Mouse (Mus musculus): ENCODE data around the gene Yipf3. TPM values are rescaled to one million over a fixed set of nuclear protein-coding genes. Genes with fewer than 3 reads are reported as not detected.

Gene Yipf3
- polyA plus RNA-seq, 2 experiments = 92.5 to 142 TPM

- Histone ChIP-seq H3K36me3 (ENCODE audit: control insufficient read depth, insufficient read depth, low read length) (peaks cover 91% of the 10 kb centered on the region), H3K4me1 (ENCODE audit: control insufficient read depth, insufficient read depth, low read length) (no peaks in the 10 kb centered on the region), H3K27ac (replicated peaks; ENCODE audit: low read depth, low read length) (no peak overlapping the region), H3K9ac (ENCODE audit: low read depth, low read length, severe bottlenecking) (no peak overlapping the region), H3K4me3 (replicated peaks; ENCODE audit: low read length) (no peak overlapping the region), H3K9me3 (ENCODE audit: control insufficient read depth, low read length) (no peaks in the 10 kb centered on the region), H3K27me3 (ENCODE audit: control insufficient read depth, insufficient read depth, low read length) (no peaks in the 10 kb centered on the region), H3K4me2 (replicated peaks; ENCODE audit: low read depth, low read length, severe bottlenecking) (no peak overlapping the region)
- TF ChIP-seq POLR2A (IDR thresholded peaks at IDR 0.05; ENCODE audit: borderline replicate concordance, extremely low read depth, insufficient read depth, insufficient read length) = no peak
- WGBS = 90% methylated on average over 3 of the region's 3 CpGs
- no peak for ATAC-seq (ENCODE audit: low FRiP score, low read depth)
- no peak for DNase-seq (ENCODE audit: low spot score)
These were observed 37.3 kb upstream of the Yipf3 start for GRCm38 (mm10) chr17:46210550-46210949.

- H3K9me3 ChIP-seq (ENCODE audit: control insufficient read depth, low read length) = no peaks in the 10 kb centered on the region
- H3K27me3 ChIP-seq (ENCODE audit: control insufficient read depth, insufficient read depth, low read length) = no peaks in the 10 kb centered on the region
- no peak overlapping the region for H3K27ac ChIP-seq (replicated peaks; ENCODE audit: low read depth, low read length)
- H3K4me1 ChIP-seq (ENCODE audit: control insufficient read depth, insufficient read depth, low read length) = no peaks in the 10 kb centered on the region
- no peak overlapping the region for H3K9ac ChIP-seq (ENCODE audit: low read depth, low read length, severe bottlenecking)
- ATAC-seq (ENCODE audit: low FRiP score, low read depth) (no peak), DNase-seq (ENCODE audit: low spot score) (no peak)
- WGBS = 89% methylated on average over 3 of the region's 3 CpGs
- no peak overlapping the region for H3K4me2 ChIP-seq (replicated peaks; ENCODE audit: low read depth, low read length, severe bottlenecking)
- no peak overlapping the region for H3K4me3 ChIP-seq (replicated peaks; ENCODE audit: low read length)
- peaks cover 98% of the 10 kb centered on the region for H3K36me3 ChIP-seq (ENCODE audit: control insufficient read depth, insufficient read depth, low read length)
- no peak for TF ChIP-seq POLR2A (IDR thresholded peaks at IDR 0.05; ENCODE audit: borderline replicate concordance, extremely low read depth, insufficient read depth, insufficient read length)
These were observed 26.3 kb upstream of the Yipf3 start for GRCm38 (mm10) chr17:46221601-46222000.

GRCm38 (mm10) chr17:46227576-46227975, 20.3 kb upstream of the Yipf3 start:
- DNase-seq (ENCODE audit: low spot score) (no peak), ATAC-seq (ENCODE audit: low FRiP score, low read depth) (no peak)
- H3K4me3 ChIP-seq (replicated peaks; ENCODE audit: low read length) = no peak overlapping the region
- no peak overlapping the region for H3K4me2 ChIP-seq (replicated peaks; ENCODE audit: low read depth, low read length, severe bottlenecking)
- H3K4me1 ChIP-seq (ENCODE audit: control insufficient read depth, insufficient read depth, low read length) = no peaks in the 10 kb centered on the region
- H3K9ac ChIP-seq (ENCODE audit: low read depth, low read length, severe bottlenecking) = no peak overlapping the region
- WGBS = 36% methylated on average over 7 of the region's 7 CpGs
- no peaks in the 10 kb centered on the region for H3K9me3 ChIP-seq (ENCODE audit: control insufficient read depth, low read length)
- no peaks in the 10 kb centered on the region for H3K27me3 ChIP-seq (ENCODE audit: control insufficient read depth, insufficient read depth, low read length)
- no peak for TF ChIP-seq POLR2A (IDR thresholded peaks at IDR 0.05; ENCODE audit: borderline replicate concordance, extremely low read depth, insufficient read depth, insufficient read length)
- H3K27ac ChIP-seq (replicated peaks; ENCODE audit: low read depth, low read length) = no peak overlapping the region
- H3K36me3 ChIP-seq (ENCODE audit: control insufficient read depth, insufficient read depth, low read length) = peaks cover 93% of the 10 kb centered on the region

GRCm38 (mm10) chr17:46236067-46236466, 11.8 kb upstream of the Yipf3 start:
- Histone ChIP-seq H3K4me1 (ENCODE audit: control insufficient read depth, insufficient read depth, low read length) (no peaks in the 10 kb centered on the region), H3K4me3 (replicated peaks; ENCODE audit: low read length) (no peak overlapping the region), H3K27ac (replicated peaks; ENCODE audit: low read depth, low read length) (no peak overlapping the region), H3K36me3 (ENCODE audit: control insufficient read depth, insufficient read depth, low read length) (peaks cover 80% of the 10 kb centered on the region), H3K27me3 (ENCODE audit: control insufficient read depth, insufficient read depth, low read length) (no peaks in the 10 kb centered on the region), H3K9me3 (ENCODE audit: control insufficient read depth, low read length) (no peaks in the 10 kb centered on the region), H3K9ac (ENCODE audit: low read depth, low read length, severe bottlenecking) (no peak overlapping the region), H3K4me2 (replicated peaks; ENCODE audit: low read depth, low read length, severe bottlenecking) (no peak overlapping the region)
- DNase-seq (ENCODE audit: low spot score) (no peak), ATAC-seq (ENCODE audit: low FRiP score, low read depth) (no peak)
- 95% methylated on average over 1 of the region's 1 CpGs for WGBS
- no peak for TF ChIP-seq POLR2A (IDR thresholded peaks at IDR 0.05; ENCODE audit: borderline replicate concordance, extremely low read depth, insufficient read depth, insufficient read length)

GRCm38 (mm10) chr17:46237079-46237478, 10.8 kb upstream of the Yipf3 start:
- H3K9ac ChIP-seq (ENCODE audit: low read depth, low read length, severe bottlenecking) = no peak overlapping the region
- H3K36me3 ChIP-seq (ENCODE audit: control insufficient read depth, insufficient read depth, low read length) = peaks cover 82% of the 10 kb centered on the region
- DNase-seq (ENCODE audit: low spot score) = no peak
- no peak overlapping the region for H3K4me3 ChIP-seq (replicated peaks; ENCODE audit: low read length)
- 95% methylated on average over 6 of the region's 6 CpGs for WGBS
- no peaks in the 10 kb centered on the region for H3K4me1 ChIP-seq (ENCODE audit: control insufficient read depth, insufficient read depth, low read length)
- ATAC-seq (ENCODE audit: low FRiP score, low read depth) = no peak
- no peak for TF ChIP-seq POLR2A (IDR thresholded peaks at IDR 0.05; ENCODE audit: borderline replicate concordance, extremely low read depth, insufficient read depth, insufficient read length)
- H3K27me3 ChIP-seq (ENCODE audit: control insufficient read depth, insufficient read depth, low read length) = no peaks in the 10 kb centered on the region
- H3K9me3 ChIP-seq (ENCODE audit: control insufficient read depth, low read length) = no peaks in the 10 kb centered on the region
- no peak overlapping the region for H3K4me2 ChIP-seq (replicated peaks; ENCODE audit: low read depth, low read length, severe bottlenecking)
- no peak overlapping the region for H3K27ac ChIP-seq (replicated peaks; ENCODE audit: low read depth, low read length)

- WGBS = 82% methylated on average over 5 of the region's 5 CpGs
- Histone ChIP-seq H3K4me3 (replicated peaks; ENCODE audit: low read length) (no peak overlapping the region), H3K9me3 (ENCODE audit: control insufficient read depth, low read length) (no peaks in the 10 kb centered on the region), H3K27ac (replicated peaks; ENCODE audit: low read depth, low read length) (no peak overlapping the region), H3K27me3 (ENCODE audit: control insufficient read depth, insufficient read depth, low read length) (no peaks in the 10 kb centered on the region), H3K36me3 (ENCODE audit: control insufficient read depth, insufficient read depth, low read length) (peaks cover 85% of the 10 kb centered on the region), H3K4me2 (replicated peaks; ENCODE audit: low read depth, low read length, severe bottlenecking) (no peak overlapping the region), H3K9ac (ENCODE audit: low read depth, low read length, severe bottlenecking) (no peak overlapping the region), H3K4me1 (ENCODE audit: control insufficient read depth, insufficient read depth, low read length) (no peaks in the 10 kb centered on the region)
- no peak for TF ChIP-seq POLR2A (IDR thresholded peaks at IDR 0.05; ENCODE audit: borderline replicate concordance, extremely low read depth, insufficient read depth, insufficient read length)
- DNase-seq (ENCODE audit: low spot score) (no peak), ATAC-seq (ENCODE audit: low FRiP score, low read depth) (no peak)
These were observed 10.4 kb upstream of the Yipf3 start for GRCm38 (mm10) chr17:46237480-46237879.
